Mouse (Mus musculus): ENCODE results near the gene Shank1.

- TF ChIP-seq GATA1 (IDR thresholded peaks at IDR 0.05; ENCODE audit: borderline replicate concordance, low read length) (no peak), FLI1 (IDR thresholded peaks at IDR 0.05; ENCODE audit: low read length) (no peak)
Measured at GRCm38 (mm10) chr7:44273446-44273845, 36.6 kb upstream of the Shank1 start.
